Mouse (Mus musculus): ENCODE results near the gene Lrp3.

Lrp3 gene

GRCm38 (mm10) chr7:35189699-35190098, 25.6 kb downstream of the Lrp3 start:
- DNase-seq (ENCODE audit: extremely low spot score) = no peak

GRCm38 (mm10) chr7:35185889-35186569, 29.3 kb downstream of the Lrp3 start, which contains the start of gene Slc7a10:
Slc7a10 (plus strand) TSS chr7:35186385.
- DNase-seq (ENCODE audit: extremely low spot score) = peak; percentile 19

GRCm38 (mm10) chr7:35184833-35185724, 30.2 kb downstream of the Lrp3 start:
- DNase-seq (ENCODE audit: extremely low spot score) = peak; percentile 63

GRCm38 (mm10) chr7:35176412-35177381, 38.6 kb downstream of the Lrp3 start:
- peak; percentile 68 for DNase-seq (ENCODE audit: extremely low spot score)

GRCm38 (mm10) chr7:35175533-35175932, 39.8 kb downstream of the Lrp3 start:
- DNase-seq (ENCODE audit: extremely low spot score) = no peak

GRCm38 (mm10) chr7:35172519-35172918, 42.8 kb downstream of the Lrp3 start:
- DNase-seq (ENCODE audit: extremely low spot score) = no peak

GRCm38 (mm10) chr7:35171867-35172382, 43.4 kb downstream of the Lrp3 start:
- DNase-seq (ENCODE audit: extremely low spot score) = peak; percentile 88

GRCm38 (mm10) chr7:35169341-35169740, 46.0 kb downstream of the Lrp3 start:
- DNase-seq (ENCODE audit: extremely low spot score) = peak; percentile 84

GRCm38 (mm10) chr7:35167925-35168324, 47.4 kb downstream of the Lrp3 start:
- DNase-seq (ENCODE audit: extremely low spot score) = peak; percentile 40

- no peak for DNase-seq (ENCODE audit: extremely low spot score)
These were observed 48.3 kb downstream of the Lrp3 start for GRCm38 (mm10) chr7:35166988-35167387.

- DNase-seq (ENCODE audit: extremely low spot score) = no peak
These were observed 51.2 kb downstream of the Lrp3 start for GRCm38 (mm10) chr7:35164131-35164530.

GRCm38 (mm10) chr7:35163600-35163999, 51.7 kb downstream of the Lrp3 start:
- no peak for DNase-seq (ENCODE audit: extremely low spot score)

- no peak for DNase-seq (ENCODE audit: extremely low spot score)
These were observed 52.9 kb downstream of the Lrp3 start for GRCm38 (mm10) chr7:35162443-35162842.

- DNase-seq (ENCODE audit: extremely low spot score) = no peak
These were observed 57.8 kb downstream of the Lrp3 start for GRCm38 (mm10) chr7:35157512-35157911.

GRCm38 (mm10) chr7:35156561-35157477, 58.5 kb downstream of the Lrp3 start:
- DNase-seq (ENCODE audit: extremely low spot score) = no peak

- DNase-seq (ENCODE audit: extremely low spot score) = no peak
These were observed 60.8 kb downstream of the Lrp3 start for GRCm38 (mm10) chr7:35154449-35154848.

- no peak for DNase-seq (ENCODE audit: extremely low spot score)
These were observed 64.4 kb downstream of the Lrp3 start for GRCm38 (mm10) chr7:35150860-35151259.
